In the genomic region with DNA sequence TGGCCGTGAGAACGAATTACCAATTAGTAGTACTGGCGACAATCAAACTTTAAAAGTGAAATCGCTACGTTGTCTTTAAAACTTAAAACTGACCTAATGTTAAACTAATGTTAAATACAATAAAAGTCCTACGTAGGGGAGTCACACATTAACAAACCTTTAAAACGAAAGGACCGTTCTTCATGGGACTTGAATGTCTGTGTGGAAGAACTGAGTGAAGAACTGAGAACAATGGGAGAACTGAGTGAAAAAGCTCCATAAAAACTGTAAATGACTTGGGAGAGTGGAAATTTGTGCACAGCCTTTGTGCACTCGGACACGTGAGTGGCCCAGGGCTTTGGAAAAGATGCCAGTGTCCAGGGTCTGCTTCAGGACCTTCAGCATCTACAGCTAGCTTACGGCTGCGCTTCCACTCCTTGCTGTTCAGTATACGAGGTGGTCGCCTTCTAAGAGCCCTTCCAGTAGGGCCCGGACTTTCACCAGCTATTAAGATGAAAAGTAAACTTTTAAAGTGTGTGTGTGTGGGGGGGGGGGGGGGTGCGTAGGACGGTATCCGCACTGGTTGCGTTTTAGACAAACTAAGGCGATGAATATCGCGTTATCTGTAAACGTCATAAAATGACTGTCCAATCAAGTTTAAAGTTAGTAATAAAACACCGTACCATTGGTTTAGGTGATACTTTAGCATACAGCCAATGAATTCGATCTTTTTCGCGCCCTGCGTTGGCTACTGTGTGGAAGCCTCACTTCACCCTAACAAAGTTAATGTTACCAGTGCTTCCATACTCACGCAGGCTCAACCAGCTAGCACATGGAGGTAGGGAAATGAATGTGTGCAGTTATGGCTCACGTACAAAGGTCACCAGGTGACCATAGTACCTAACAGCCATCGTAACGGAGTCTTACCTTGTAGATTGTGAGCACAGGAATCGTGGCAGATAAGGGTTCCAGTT, we compare ENCODE assay signal across 1 mouse cellular context.
TF ChIP-seq lines count a peak whose summit lies in the region.

No protein-coding gene starts in this region.

TF ChIP-seq in MEL, 35 proteins besides CTCF, POLR2A, EP300 and RAD21:
- TF ChIP-seq ZC3H11A (IDR thresholded peaks at IDR 0.05; ENCODE audit: low read depth, low read length) = no peak
- TF ChIP-seq HCFC1 (IDR thresholded peaks at IDR 0.05; ENCODE audit: low read depth, low read length) = no peak
- TF ChIP-seq POLR2AphosphoS5 (IDR thresholded peaks at IDR 0.05; ENCODE audit: borderline replicate concordance, low read depth, low read length) = peak; percentile 100; the same call in 1 of the 2 replicates
